Mouse (Mus musculus) liver, embryonic 11.5 days (tissue): ENCODE data around the gene Med13. TPM values are rescaled to one million over a fixed set of nuclear protein-coding genes. Genes with fewer than 3 reads are reported as not detected.

ENCODE experiments used
- ATAC-seq: fragments of 200-750 bp; cut with Nextera tagmentation; replicated peaks from 2 replicates; pipeline ENCODE4 v1.8.0; 2017; ENCODE audit warnings: moderate number of reproducible peaks, mild to moderate bottlenecking, moderate TSS enrichment, moderate library complexity; ENCODE audit not compliant: low FRiP score
- DNase-seq: peaks from one replicate; pipeline ENCODE4 v3.0.0-alpha.2; 2017; ENCODE audit warnings: low spot score
- H3K27ac ChIP-seq: fragments of 300-500 bp; sonication (generic); 2 replicates; pipeline ENCODE4 v1.5.1; 2014; ENCODE audit warnings: mild to moderate bottlenecking, low read depth, low read length, control low read depth
- H3K27me3 ChIP-seq: fragments of 300-500 bp; sonication (generic); replicated peaks from 2 replicates; pipeline ENCODE4 v1.6.1; 2014; ENCODE audit warnings: low read length, mixed read lengths; ENCODE audit not compliant: control insufficient read depth, insufficient read depth
- H3K36me3 ChIP-seq: fragments of 300-500 bp; sonication (generic); 2 replicates; pipeline ENCODE4 v1.6.1; 2014; ENCODE audit warnings: mild to moderate bottlenecking, low read length, moderate library complexity, mixed read lengths; ENCODE audit not compliant: control insufficient read depth, insufficient read depth
- H3K4me1 ChIP-seq: fragments of 300-500 bp; sonication (generic); replicated peaks from 2 replicates; pipeline ENCODE4 v1.6.1; 2014; ENCODE audit warnings: low read length, mixed read lengths; ENCODE audit not compliant: control insufficient read depth, insufficient read depth
- H3K4me2 ChIP-seq: fragments of 300-500 bp; sonication (generic); 2 replicates; pipeline ENCODE4 v1.6.1; 2014; ENCODE audit warnings: mild to moderate bottlenecking, control low read depth, moderate library complexity
- H3K4me3 ChIP-seq: fragments of 300-500 bp; sonication (generic); 2 replicates; pipeline ENCODE4 v1.5.1; 2014; ENCODE audit warnings: low read depth, low read length, control low read depth
- H3K9ac ChIP-seq: fragments of 300-500 bp; sonication (generic); 2 replicates; pipeline ENCODE4 v1.6.1; 2014; ENCODE audit warnings: low read depth, low read length, control low read depth
- H3K9me3 ChIP-seq: fragments of 300-500 bp; sonication (generic); 2 replicates; pipeline ENCODE4 v1.6.1; 2016; ENCODE audit warnings: low read length, inconsistent platforms, mixed read lengths; ENCODE audit not compliant: control insufficient read depth
- WGBS: fragments of 180-500 bp; shearing (Covaris S2); extraction: QIAGEN DNeasy Blood & Tissue Kit; methylation state at CpG from one replicate; pipeline ENCODE4 v1.1.7; 2014; 5-methylcytosine and 5-hydroxymethylcytosine counted together
- polyA plus RNA-seq: library from polyadenylated mRNA; unstranded; fragments of >200 nt; fragmentation: Nextera tagmentation; extraction: Ambion mirVana; gene quantifications from 2 replicates; pipeline ENCODE4 v1.2.1, GENCODE M21; 2014

The Med13 gene
- polyA plus RNA-seq, 1 experiment from 2014 or later: 8.9 TPM

- Histone ChIP-seq H3K36me3 (no peaks in the 10 kb centered on the region), H3K4me1 (peaks cover 18% of the 10 kb centered on the region), H3K27me3 (no peaks in the 10 kb centered on the region), H3K9me3 (no peaks in the 10 kb centered on the region), H3K4me2 (no peak overlapping the region), H3K27ac (no peak overlapping the region), H3K9ac (no peak overlapping the region), H3K4me3 (no peak overlapping the region)
- no peak for ATAC-seq
- DNase-seq: no peak
- 80% methylated on average over 7 of the region's 7 CpGs for WGBS
Observed at GRCm38 (mm10) chr11:86391687-86392086, 34.3 kb upstream of the Med13 start.

- Histone ChIP-seq H3K4me1 (peaks cover 7% of the 10 kb centered on the region), H3K4me3 (no peak overlapping the region), H3K36me3 (no peaks in the 10 kb centered on the region), H3K27me3 (no peaks in the 10 kb centered on the region), H3K9me3 (no peaks in the 10 kb centered on the region), H3K27ac (no peak overlapping the region), H3K4me2 (no peak overlapping the region), H3K9ac (no peak overlapping the region)
- DNase-seq: no peak
- WGBS: 85% methylated on average over 1 of the region's 1 CpGs
- ATAC-seq: no peak
Observed at GRCm38 (mm10) chr11:86390308-86390707, 32.9 kb upstream of the Med13 start.

GRCm38 (mm10) chr11:86389506-86389905, 32.1 kb upstream of the Med13 start:
- ATAC-seq: no peak
- DNase-seq: no peak

GRCm38 (mm10) chr11:86388821-86389480, 31.5 kb upstream of the Med13 start:
- Histone ChIP-seq H3K27ac (no peak overlapping the region), H3K4me1 (0 out of 2 replicates have a peak, but pooled peaks cover 2% of the 10 kb centered on the region), H3K4me3 (no peak overlapping the region), H3K36me3 (no peaks in the 10 kb centered on the region), H3K9ac (no peak overlapping the region), H3K9me3 (no peaks in the 10 kb centered on the region), H3K27me3 (no peaks in the 10 kb centered on the region), H3K4me2 (no peak overlapping the region)
- DNase-seq (no peak), ATAC-seq (no peak)
- 67% methylated on average over 13 of the region's 13 CpGs for WGBS

More at GRCm38 (mm10) chr11:86389506-86389905, 32.1 kb upstream of the Med13 start:
- 63% methylated on average over 4 of the region's 4 CpGs for WGBS
- Histone ChIP-seq H3K9ac (no peak overlapping the region), H3K27ac (no peak overlapping the region), H3K36me3 (no peaks in the 10 kb centered on the region), H3K4me3 (no peak overlapping the region), H3K27me3 (no peaks in the 10 kb centered on the region), H3K4me1 (0 out of 2 replicates have a peak, but pooled peaks cover 2% of the 10 kb centered on the region), H3K9me3 (no peaks in the 10 kb centered on the region), H3K4me2 (no peak overlapping the region)

- no peak for DNase-seq
- no peak overlapping the region for H3K4me2 ChIP-seq
- no peaks in the 10 kb centered on the region for H3K9me3 ChIP-seq
- no peak overlapping the region for H3K4me3 ChIP-seq
- 57% methylated on average over 9 of the region's 9 CpGs for WGBS
- H3K4me1 ChIP-seq: peaks cover 7% of the 10 kb centered on the region
- H3K36me3 ChIP-seq: no peaks in the 10 kb centered on the region
- no peaks in the 10 kb centered on the region for H3K27me3 ChIP-seq
- no peak for ATAC-seq
- no peak overlapping the region for H3K9ac ChIP-seq
- no peak overlapping the region for H3K27ac ChIP-seq
Observed at GRCm38 (mm10) chr11:86387121-86387893, 29.9 kb upstream of the Med13 start.

GRCm38 (mm10) chr11:86386576-86386975, 29.2 kb upstream of the Med13 start:
- H3K4me1 ChIP-seq: peaks cover 12% of the 10 kb centered on the region
- H3K27me3 ChIP-seq: no peaks in the 10 kb centered on the region
- no peak overlapping the region for H3K9ac ChIP-seq
- no peak overlapping the region for H3K4me2 ChIP-seq
- WGBS: 75% methylated on average over 10 of the region's 10 CpGs
- DNase-seq (no peak), ATAC-seq (no peak)
- H3K9me3 ChIP-seq: no peaks in the 10 kb centered on the region
- H3K27ac ChIP-seq: no peak overlapping the region
- H3K36me3 ChIP-seq: no peaks in the 10 kb centered on the region
- H3K4me3 ChIP-seq: no peak overlapping the region

- Histone ChIP-seq H3K27me3 (no peaks in the 10 kb centered on the region), H3K4me3 (no peak overlapping the region), H3K9me3 (no peaks in the 10 kb centered on the region), H3K4me1 (peaks cover 10% of the 10 kb centered on the region), H3K36me3 (no peaks in the 10 kb centered on the region), H3K4me2 (no peak overlapping the region), H3K9ac (no peak overlapping the region), H3K27ac (no peak overlapping the region)
- DNase-seq: no peak
- no peak for ATAC-seq
- WGBS: 78% methylated on average over 11 of the region's 11 CpGs
Observed at GRCm38 (mm10) chr11:86385710-86386282, 28.4 kb upstream of the Med13 start.

- ATAC-seq (no peak), DNase-seq (no peak)
- H3K9ac ChIP-seq: no peak overlapping the region
- peaks cover 10% of the 10 kb centered on the region for H3K4me1 ChIP-seq
- no peak overlapping the region for H3K4me2 ChIP-seq
- H3K27ac ChIP-seq: no peak overlapping the region
- no peaks in the 10 kb centered on the region for H3K36me3 ChIP-seq
- 69% methylated on average over 3 of the region's 3 CpGs for WGBS
- H3K4me3 ChIP-seq: no peak overlapping the region
- H3K9me3 ChIP-seq: no peaks in the 10 kb centered on the region
- no peaks in the 10 kb centered on the region for H3K27me3 ChIP-seq
Observed at GRCm38 (mm10) chr11:86384141-86384540, 26.7 kb upstream of the Med13 start.
